Mouse (Mus musculus) cerebellum, adult 18-20 months (tissue): ENCODE results near the gene Tardbp.

Experiments
- DNase-seq, 2 experiments: peaks; one replicate each; pipeline ENCODE4 v3.0.0; 2021

The Tardbp gene

DNA sequence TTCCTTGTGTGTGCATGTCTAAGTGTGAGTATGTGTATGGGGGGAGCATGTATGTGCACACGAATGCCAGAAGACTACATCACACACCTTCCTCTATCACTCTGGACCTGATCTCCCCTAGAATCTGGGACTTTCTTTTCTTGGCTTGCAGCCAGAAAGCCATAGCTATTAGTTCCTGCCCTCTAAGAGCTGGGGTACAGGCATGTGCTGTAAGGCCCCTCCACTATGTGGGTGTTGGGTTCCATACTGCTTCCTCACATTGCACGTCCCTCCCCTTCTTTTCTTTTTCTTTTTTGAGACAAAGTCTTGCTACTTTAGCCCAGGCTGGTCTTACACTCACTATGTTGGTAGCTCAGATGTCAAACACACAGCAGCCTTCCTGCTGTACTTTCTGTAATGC is 8.5 kb upstream of the Tardbp start:
- no peak for DNase-seq

DNA sequence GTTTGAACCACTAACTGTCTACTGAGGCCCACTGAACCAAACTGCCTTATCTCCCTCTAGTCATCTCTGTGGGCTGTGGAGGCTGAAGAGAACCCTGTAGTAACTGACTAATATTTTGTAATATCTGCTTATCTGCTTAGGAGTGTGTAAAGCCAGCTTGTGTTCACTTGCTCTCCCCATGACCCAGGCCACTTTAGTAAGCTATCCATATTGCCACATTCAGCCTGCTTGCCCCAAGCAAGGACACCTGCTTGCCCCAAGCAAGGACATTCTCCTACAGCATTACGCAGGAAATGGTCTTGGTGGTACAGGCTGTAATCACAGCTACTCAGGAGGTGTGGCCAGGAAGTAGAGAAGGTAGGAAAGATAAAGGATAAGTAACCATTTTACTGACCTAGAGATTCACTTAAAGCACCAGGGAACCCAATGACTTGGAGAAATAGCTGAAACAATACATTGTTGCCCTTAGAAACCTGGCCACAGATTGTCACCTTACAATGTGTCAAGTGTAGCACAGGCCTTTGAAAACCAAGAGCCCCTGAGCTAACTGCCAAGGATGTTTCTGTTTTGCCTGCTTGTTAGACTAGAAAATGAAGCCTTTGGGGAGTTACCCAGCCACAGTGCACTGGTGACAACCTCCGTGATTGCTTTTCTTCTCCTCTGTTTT is 6.7 kb upstream of the Tardbp start:
- no peak for DNase-seq

DNA sequence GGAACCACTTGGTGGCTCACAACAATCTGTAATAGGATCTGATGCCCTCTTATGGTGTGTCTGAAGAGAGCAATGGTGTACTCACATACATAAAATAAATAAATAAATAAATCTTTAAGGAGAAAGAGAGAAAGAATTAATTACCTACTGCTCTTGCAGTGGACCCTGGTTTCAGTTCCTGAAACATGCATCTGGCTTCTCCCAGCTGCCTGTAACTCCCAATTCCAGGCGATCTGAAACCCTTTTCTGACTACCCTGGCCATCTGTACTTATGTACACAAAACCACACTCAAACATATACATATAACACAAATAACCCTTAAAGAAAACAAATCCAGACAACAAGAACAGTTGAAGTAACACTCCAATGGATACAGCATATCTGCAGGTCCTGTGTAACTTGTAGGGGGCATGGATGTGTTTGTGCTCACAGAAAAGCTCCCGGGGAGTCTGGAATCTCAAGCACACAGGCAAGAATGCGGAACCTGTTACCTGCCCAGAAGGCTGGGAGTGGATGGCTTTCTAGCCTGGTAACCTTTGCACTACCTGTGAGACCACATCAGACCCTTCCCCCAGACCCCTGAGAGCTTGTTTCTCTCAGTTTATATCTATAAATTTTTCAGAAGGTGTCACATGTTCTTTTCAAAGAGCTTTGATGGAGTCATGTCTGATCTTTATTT is 5.3 kb upstream of the Tardbp start:
- DNase-seq: no peak

DNA sequence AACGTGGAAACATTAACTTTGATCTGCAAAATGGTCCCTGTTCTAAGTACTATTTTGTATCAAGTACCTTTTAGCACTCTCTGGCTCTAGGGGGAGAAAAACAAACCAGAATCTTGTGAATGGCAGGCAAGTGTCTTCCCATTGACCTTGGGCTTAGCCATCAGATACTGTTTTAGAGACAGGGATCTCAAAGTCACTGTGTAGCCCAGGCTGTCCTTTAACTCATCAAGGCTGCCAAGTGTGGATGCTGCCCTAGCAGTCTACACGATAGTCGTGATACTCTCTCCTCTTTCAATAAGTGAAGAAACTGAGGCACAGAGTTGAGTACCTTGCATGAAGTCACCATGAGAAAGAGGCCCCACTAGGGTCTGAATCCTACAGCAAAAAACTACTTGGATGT is 427 bp upstream of the Tardbp start:
- DNase-seq: no peak

DNA sequence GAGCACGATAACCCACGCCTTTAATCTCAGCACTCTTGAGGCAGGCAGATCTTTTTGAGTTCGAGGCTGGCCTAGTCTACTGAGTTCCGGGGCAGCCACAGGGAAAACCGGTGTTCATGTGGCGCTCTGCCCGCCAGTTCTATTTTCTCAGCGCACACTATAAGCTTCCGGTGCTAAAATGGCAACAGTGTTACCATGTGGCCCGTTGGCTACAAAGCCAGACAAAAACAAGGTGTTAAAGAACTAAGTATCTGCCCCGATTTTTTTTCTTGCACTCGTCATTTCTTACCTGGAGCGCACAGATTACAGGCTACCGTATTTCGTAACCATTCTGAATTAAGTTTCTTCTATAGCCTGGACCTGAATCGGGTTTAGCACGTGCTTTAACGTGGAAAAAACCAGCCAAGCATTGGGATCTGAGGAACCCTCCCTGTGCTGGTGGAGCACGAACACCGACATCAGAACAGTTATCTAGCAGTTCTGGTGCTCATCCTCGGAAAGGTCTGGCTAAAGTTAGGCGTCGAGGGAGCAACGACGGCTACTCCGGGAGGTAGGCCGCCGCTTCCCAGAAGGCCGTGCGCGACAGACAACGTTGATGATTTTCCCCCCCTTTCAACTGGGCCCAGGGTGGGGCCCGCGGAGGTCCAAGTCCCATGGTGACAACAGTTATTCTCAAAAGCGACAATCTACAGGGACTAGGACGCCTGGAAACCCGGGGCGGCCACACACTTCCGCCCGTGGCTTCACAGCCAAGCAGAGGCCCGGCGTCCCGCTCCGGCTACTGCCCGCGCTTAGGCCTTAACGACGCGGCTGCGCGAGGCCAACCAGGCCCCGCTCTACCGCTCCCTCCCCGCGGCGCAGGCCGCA is 830 bp downstream of the Tardbp start:
- DNase-seq: peak; percentile 26 to 41

DNA sequence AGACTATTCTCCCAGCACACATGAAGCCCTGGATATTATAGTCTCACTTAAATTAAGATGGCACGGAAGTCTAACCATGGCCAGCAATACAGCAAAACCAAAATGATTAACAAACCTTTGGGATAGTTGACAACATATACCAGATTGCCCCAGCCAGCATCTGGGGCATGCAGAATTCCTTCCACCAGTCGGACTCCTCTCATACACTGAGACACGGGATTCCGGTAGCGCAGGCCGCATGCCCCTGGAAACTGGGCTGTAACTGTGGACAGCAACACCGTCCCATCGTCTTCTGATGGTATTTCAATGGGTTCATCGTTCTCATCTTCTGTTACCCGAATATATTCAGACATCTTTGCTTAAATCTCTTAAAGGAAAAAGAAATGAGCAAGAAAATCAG is 1.8 kb downstream of the Tardbp start:
- no peak for DNase-seq

DNA sequence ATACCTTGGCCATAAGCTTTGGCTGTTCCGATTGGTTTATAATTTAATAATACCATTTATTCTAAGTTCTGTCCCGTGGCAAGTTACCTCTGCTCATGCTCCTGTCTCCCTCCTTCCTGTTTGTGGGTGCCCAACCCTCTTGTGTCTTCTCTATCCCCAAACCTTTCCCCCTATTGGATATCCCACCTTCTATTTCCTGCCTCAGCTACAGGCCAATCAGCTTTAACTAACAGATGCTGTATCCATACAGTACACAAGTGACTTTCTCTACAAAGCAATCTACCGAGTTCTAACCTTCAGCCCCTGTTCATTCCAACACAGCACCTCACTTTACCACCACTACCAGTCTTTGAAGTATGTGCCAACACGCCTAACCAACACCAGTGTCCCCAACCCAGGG is 3.2 kb downstream of the Tardbp start:
- DNase-seq: no peak

DNA sequence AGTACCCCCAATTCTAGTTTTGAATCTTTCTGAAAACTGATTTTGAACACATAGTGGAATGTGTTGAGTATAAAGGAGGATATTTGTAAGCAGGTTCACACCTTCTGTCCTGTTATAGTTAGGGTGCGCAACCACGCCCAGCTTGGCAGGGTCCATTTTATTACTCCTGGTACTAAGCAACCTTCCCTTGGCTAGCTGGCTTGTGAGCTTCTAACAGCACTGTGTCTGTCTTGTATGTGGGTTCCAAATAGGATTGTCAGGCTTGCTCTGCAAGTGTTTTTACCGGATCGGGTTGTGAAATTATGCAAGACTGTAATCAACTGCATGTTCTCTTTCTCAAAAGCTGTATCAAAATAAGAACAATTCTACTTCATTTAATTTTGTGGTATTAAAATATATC is 4.3 kb downstream of the Tardbp start:
- no peak for DNase-seq

DNA sequence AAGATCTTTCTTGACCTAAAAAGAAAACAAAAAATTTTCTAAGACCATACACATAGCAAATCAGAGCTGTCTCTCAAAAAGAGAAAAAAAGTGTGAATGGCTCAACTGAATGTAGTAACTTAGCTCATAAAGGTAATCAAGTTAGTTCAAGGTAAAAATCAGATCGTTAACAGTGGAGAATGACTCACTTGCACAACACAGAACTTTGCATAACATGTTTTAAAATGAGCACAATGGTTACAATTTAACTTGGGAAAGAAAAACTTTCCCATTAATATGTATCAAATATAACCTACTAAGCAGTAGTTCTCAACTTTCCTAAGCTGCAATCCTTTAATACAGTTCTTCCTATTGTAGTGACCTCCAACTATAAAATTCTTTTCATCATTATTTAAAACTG is 6.1 kb downstream of the Tardbp start:
- no peak for DNase-seq

DNA sequence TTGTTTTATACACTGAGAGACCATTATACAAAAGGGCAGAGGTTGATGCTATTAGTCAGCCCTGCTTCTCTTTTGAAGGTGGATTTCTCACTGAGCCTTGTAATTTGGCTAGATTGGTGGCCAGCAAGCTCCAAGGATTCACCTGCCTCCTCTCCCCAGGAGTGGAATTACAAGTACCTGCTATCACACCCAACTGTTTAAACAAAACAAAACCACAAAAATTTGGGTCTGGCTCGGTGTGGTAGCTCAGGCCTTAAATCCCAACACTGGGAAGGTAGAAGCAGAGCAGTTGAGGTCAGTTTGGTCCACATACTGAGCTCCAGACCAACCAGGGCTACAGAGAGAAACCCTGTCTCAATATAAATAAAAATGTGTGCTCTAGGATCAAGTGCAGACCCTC is 7.0 kb downstream of the Tardbp start:
- DNase-seq: no peak

DNA sequence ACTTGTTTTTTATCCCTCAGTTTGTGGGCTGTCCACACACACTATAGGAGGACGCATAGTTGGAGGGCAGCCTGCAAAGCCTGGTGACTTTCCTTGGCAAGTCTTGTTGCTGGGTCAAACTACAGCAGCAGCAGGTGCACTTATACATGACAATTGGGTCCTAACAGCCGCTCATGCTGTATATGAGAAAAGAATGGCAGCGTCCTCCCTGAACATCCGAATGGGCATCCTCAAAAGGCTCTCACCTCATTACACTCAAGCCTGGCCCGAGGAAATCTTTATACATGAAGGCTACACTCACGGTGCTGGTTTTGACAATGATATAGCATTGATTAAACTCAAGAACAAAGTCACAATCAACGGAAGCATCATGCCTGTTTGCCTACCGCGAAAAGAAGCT is 13.1 kb downstream of the Tardbp start:
- no peak for DNase-seq

DNA sequence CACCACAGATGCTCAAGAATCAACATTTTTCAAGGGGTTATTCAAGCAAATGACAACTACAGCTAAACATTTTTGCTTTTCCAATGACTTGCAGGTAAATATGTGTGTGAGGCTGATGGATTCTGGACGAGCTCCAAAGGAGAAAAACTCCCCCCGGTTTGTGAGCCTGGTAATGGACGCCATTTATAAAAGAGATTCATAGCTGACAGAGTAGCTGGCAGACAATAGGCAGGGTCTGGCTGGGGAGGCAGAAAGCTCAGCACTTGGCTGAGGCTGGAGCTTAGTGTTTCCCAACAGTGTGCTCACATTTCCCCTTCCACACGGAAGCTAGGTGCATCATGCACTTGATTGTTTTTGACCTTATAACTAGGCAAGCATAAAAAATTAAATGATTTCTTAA is 14.3 kb downstream of the Tardbp start:
- no peak for DNase-seq

DNA sequence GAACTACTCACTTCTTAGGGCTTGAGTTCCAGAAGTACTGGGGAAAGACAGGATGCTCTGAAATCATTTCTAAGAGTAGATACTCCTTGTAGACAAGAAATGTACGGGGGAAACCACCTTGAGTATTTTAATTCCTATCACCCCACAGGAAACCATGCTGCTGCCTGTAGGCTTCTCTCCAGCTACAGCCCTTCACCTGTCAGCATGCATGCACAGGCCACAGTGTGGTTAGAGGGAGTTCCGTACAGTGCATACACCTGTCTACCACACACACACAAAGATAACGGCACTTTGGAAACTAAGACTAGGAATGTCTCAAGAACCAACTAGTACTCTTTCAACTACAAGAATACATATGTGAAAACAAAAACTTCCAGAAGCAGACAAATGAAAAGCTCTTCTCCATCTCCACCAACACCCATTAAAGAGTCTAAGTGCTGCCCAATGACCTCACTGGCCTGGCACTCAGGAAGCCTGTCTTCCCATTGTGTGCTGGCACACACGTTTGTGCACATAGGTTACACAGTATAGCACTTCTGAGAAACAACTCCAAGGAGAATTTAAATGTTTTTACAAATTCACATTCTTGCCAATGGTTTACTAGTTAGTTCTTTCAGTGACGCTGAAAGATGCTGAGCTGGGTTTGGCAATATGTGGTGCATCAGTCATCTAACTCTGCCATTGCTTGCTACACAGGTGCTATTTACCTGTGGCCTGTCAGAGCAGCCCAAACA is 16.0 kb downstream of the Tardbp start:
- DNase-seq: no peak

DNA sequence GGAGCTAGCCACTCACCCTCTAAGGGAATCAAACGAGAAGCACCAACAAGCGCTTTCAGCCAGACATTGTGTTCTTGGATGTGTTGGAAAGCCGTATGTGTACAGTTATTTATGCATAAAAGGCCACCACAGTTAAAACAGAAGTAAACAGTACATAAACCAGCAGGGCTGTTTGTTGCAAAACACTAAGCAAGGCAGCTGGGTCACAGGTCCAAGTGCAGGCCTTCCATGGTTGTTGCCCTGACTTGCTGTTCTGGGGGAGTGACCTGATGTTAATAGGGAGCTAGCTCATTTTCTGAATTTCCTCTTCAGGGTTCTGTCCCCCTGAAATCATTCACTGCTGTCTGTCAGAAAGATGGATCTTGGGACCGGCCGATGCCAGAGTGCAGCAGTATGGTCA is 17.0 kb downstream of the Tardbp start:
- no peak for DNase-seq

DNA sequence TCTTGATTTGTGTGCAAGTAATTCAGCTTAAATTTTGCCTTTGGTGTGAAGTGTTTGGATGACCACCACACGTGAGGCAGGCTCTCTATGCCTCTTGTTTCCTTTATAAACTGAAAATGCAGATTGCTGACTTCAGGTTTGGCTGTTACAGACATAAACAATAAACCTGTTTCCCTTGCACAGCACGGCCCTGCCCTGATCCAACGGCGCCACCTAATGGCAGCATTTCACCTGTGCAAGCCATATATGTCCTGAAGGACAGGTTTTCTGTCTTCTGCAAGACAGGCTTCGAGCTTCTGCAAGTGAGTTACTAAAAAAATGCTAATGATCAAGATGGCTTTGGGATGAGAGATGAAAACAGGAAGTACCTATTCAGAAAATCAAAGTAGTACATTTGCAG is 19.1 kb downstream of the Tardbp start:
- peak; percentile 73 to 80 for DNase-seq

DNA sequence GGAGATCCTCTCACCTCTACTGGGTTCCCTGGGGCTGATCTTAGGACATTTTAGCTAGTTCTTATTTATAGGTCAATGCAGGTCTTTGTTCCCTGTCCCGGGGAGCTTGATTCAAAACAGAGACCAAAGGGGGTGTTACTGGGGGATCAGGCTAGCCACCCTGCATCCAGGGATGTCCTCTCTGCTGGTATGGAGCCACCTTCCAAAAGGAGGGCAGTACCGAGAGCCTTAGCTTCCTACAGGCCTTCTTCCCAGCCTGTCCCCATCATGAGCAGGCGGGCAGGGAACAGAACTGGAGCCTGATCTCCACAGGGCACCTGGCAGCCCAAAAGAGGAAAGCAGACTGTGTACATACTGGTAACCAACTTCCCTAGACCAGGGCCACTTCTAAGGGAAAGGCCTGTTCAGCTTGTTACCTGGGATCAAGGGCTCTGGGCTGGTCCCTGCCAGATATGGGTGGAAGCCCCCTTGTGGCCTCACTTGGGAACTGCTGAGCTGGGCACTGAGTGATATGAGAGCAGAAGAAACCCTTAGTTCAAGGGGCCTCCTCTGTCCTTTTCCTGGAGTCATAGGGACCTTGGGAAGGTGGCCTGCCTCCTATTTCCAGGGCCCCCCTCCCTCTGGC is 22.2 kb downstream of the Tardbp start:
- peak; percentile 56 to 65 for DNase-seq

DNA sequence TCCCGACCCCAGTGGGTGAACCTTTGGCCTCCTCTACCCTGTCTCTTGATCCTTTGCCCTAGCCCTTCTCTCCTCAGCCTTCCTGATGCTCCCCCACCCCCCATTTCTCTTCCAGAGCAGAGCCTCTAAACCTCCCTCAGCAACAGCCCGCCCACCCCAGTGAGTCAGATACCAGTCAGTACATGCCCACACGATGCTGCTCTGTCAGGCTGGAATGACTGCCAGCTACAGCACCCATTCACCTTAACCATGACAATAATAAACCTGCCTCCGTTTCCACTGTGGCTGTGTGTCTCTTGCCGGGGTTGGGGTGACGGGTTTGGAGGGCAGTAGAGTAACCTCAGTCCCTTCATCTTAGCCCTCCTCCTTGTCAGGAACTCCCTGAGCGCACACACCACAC is 22.7 kb downstream of the Tardbp start:
- DNase-seq: no peak

DNA sequence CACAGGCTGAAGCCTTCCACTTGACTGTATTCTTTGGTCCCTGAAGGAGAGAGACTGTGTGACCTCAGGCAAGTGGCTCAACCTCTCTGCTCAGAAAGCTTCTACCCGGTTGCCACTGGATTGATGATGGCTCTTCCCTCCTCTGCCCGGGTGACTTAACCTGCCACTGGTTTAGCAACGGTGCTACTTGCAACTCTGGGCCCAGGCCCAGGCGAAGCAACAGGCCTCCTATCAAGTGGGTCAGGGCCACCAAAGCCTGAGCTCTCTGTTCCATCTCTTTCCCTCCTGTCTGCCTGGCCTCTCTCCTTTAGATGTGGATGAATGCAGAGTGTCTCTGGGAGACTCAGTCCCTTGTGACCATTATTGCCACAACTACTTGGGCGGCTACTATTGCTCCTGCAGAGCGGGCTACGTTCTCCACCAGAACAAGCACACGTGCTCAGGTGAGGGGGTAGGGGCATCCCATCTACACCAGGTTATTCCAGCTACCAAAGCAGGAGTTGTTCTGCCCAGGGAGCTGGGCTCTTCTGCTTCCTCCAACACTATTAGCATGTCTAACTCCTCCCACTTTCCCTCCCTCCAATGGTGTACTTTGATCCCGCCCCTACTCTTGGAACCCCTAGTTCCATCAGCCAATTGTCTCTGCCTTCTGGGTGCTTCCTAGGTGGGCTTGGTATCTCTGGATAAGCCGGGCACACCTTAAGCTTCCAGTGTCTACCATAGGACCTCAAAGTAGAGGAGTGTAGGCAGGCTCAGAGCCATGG is 23.3 kb downstream of the Tardbp start:
- DNase-seq: no peak

DNA sequence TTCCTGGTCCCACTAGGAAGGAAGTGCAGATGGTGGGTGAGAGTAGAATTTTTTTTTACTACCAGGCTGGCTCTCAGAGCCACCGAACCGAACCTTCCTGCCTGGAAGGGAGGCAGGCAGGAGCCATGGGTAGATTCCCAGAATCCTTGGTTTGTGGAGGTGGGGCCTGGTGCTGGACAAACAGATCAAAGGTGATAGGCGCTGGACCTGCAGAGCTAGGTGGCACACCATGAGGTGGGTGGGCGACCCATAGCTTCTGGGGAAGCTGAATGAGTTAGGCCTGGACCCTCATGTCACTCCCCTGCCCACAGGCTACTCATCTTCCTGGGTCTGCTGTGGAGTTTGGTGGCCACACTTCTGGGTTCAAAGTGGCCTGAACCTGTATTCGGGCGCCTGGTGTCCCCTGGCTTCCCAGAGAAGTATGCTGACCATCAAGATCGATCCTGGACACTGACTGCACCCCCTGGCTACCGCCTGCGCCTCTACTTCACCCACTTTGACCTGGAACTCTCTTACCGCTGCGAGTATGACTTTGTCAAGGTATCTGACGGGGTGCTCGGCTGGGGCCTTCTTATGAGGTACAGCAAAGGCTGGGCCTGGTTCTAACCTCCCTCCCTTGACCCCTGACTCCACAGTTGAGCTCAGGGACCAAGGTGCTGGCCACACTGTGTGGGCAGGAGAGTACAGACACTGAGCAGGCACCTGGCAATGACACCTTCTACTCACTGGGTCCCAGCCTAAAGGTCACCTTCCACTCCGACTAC is 24.3 kb downstream of the Tardbp start, which contains the start of gene Masp2:
Gene Masp2, plus strand, starts transcription at position 198 of the 764 bp plus-strand sequence.
- DNase-seq: no peak

DNA sequence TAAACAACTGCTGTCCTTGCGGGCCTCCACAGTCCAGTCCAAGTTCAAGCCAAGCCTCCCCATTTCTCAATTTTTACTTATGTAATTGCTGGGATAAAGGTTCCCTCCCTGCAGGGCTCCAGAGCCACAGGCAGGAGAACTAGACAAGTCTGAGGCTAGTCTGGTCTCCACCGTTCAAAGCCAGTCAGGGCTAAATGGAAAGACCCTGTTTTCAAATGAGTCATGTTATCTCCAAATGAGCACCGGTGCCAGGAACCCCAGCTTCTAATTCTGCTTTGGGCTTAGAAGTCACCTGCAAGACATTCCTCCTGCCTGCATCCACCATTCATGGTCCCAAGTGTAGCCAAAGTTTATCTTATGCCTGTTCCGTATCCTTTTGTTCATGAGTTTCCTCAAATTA is 24.9 kb downstream of the Tardbp start:
- no peak for DNase-seq

DNA sequence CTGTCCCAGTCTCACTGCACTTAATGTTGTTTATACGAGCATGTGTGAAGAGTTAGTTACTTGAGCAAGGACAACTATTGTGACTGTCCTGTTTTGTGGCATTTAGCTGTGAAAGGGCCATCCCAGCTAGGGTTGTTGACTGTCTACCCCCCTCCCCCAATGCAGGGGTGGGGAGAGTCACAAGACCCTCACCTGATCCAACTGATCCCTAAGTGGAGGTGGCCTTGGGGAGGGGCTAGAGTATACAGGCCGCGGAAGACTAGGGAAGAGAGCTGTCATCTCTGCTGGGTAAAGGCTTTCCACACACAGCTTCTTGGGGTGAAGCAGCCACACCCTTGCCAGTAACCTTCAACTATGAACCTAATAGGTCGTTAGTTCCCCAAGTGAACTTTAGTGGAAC is 26.5 kb downstream of the Tardbp start:
- no peak for DNase-seq
